Comparison of ENCODE assay signal across 27 mouse cellular contexts in genomic region chr5:136923751-136924478, GRCm38 (mm10). TPM values are rescaled to one million over a fixed set of nuclear protein-coding genes. Genes with fewer than 3 reads are reported as not detected.
DNase-seq lines count a peak whose midpoint lies in the region; ATAC-seq and TF ChIP-seq lines count a peak whose summit lies in the region.
"Had no signal": no experiment of that assay in that cellular context is flagged by ENCODE, and none has a peak within 500 bp of the region (broad histone marks: within the 10 kb centered on the region; RNA-seq: fewer than 3 reads in every experiment).

No protein-coding gene starts in this region.

- ATAC-seq in lung, postnatal 0 days, result peak; percentile 59
- ATAC-seq: Patski had no signal

- no peaks in the 10 kb centered on the region; the same call in 1 of the 2 replicates for H3K4me1 ChIP-seq in kidney, adult 2 months (ENCODE audit: control insufficient read depth, insufficient read depth, low read length)
- H3K4me1 ChIP-seq in lung, postnatal 0 days (ENCODE audit: insufficient read depth, low read depth, low read length), result no peaks in the 10 kb centered on the region

- no peak overlapping the region for H3K9ac ChIP-seq in lung, postnatal 0 days (replicated peaks; ENCODE audit: low read depth)
- H3K9ac ChIP-seq: heart, embryonic 15.5 days; hindbrain, embryonic 15.5 days; limb, embryonic 12.5 days; liver, embryonic 14.5 days; midbrain, embryonic 12.5 days had no signal

- DNase-seq in kidney, adult 2 months, result peak; percentile 17
- no peak for DNase-seq in kidney, adult 18-20 months
- DNase-seq in lung, postnatal 0 days (ENCODE audit: low spot score), result peak; percentile 16
- DNase-seq in lung, postnatal 36 days, result no peak
- DNase-seq in large intestine, adult 2 months (ENCODE audit: low read depth, low spot score), result peak; percentile 66
- peak; percentile 56 for DNase-seq in yolk sac, embryonic 10.5 days (ENCODE audit: low spot score)
- no peak for DNase-seq in spleen, adult 12 weeks (ENCODE audit: low spot score)
- DNase-seq: adrenal gland, adult 2 months; B cell, adult 2 months; cerebellum, adult 11-12 months; cerebellum, postnatal 10 days; gastrocnemius, postnatal 25 days; heart, adult 2 months; heart, postnatal 4 days; kidney, adult 9 months; layer of hippocampus, postnatal 36 days; thymus, adult 18-20 months; thymus, postnatal 4 days had no signal

- no peak for TF ChIP-seq EP300 in lung, postnatal 0 days (IDR thresholded peaks at IDR 0.05)

- no peaks in the 10 kb centered on the region for H3K9me3 ChIP-seq in lung, postnatal 0 days (ENCODE audit: low read length)
- H3K9me3 ChIP-seq: G1E; heart, embryonic 15.5 days; hindbrain, embryonic 15.5 days; limb, embryonic 12.5 days; midbrain, embryonic 12.5 days had no signal

- no peaks in the 10 kb centered on the region for H3K27me3 ChIP-seq in kidney, adult 2 months (replicated peaks; ENCODE audit: control insufficient read depth, insufficient read depth, low read length)
- no peaks in the 10 kb centered on the region for H3K27me3 ChIP-seq in lung, postnatal 0 days (replicated peaks; ENCODE audit: insufficient read depth, low read length)
- H3K27me3 ChIP-seq: heart, embryonic 15.5 days; hindbrain, embryonic 15.5 days; limb, embryonic 12.5 days; midbrain, embryonic 12.5 days; Patski had no signal

- 59% methylated on average over 7 of the region's 7 CpGs for WGBS in kidney, adult 2 months
- WGBS in lung, postnatal 0 days, result 38% methylated on average over 7 of the region's 7 CpGs
- WGBS in large intestine, adult 2 months, result 31% methylated on average over 7 of the region's 7 CpGs

- H3K36me3 ChIP-seq in kidney, adult 2 months (ENCODE audit: control insufficient read depth, insufficient read depth, low read length), result no peaks in the 10 kb centered on the region
- H3K36me3 ChIP-seq in lung, postnatal 0 days (ENCODE audit: insufficient read depth, low read length), result no peaks in the 10 kb centered on the region
- H3K36me3 ChIP-seq: hindbrain, embryonic 15.5 days; midbrain, embryonic 12.5 days had no signal

- no peak overlapping the region for H3K4me2 ChIP-seq in lung, postnatal 0 days (replicated peaks; ENCODE audit: low read depth, low read length)
- H3K4me2 ChIP-seq: heart, embryonic 15.5 days; hindbrain, embryonic 15.5 days; limb, embryonic 12.5 days; midbrain, embryonic 12.5 days had no signal

- H3K4me3 ChIP-seq in kidney, adult 2 months (ENCODE audit: insufficient read depth, low read depth, low read length), result no peak overlapping the region
- no peak overlapping the region for H3K4me3 ChIP-seq in lung, postnatal 0 days (ENCODE audit: low read depth, low read length)
- H3K4me3 ChIP-seq: heart, adult 2 months; heart, embryonic 15.5 days; hindbrain, embryonic 15.5 days; limb, embryonic 12.5 days; midbrain, embryonic 12.5 days had no signal

- H3K27ac ChIP-seq in kidney, adult 2 months (ENCODE audit: insufficient read depth, low read depth, low read length), result no peak overlapping the region
- no peak overlapping the region for H3K27ac ChIP-seq in lung, postnatal 0 days (ENCODE audit: low read length)
- H3K27ac ChIP-seq: heart, adult 2 months; heart, embryonic 15.5 days; hindbrain, embryonic 15.5 days; limb, embryonic 12.5 days; liver, embryonic 14.5 days; midbrain, embryonic 12.5 days had no signal

- no peak for TF ChIP-seq POLR2A in kidney, adult 2 months (IDR thresholded peaks at IDR 0.05; ENCODE audit: low read depth, low read length)

- TF ChIP-seq CTCF in kidney, adult 2 months (conservative IDR thresholded peaks at IDR 0.05; ENCODE audit: insufficient read depth, insufficient read length, low read depth, low read length), result no peak
- TF ChIP-seq CTCF in lung, postnatal 0 days (IDR thresholded peaks at IDR 0.05), result no peak

RNA-seq across cellular contexts. Expression of gene Ift22, which starts 16.0 kb away (rescaled TPM):
- 23.3 and 26.5 TPM in 2 replicates for polyA plus RNA-seq in kidney, adult 2 months (2012; rRNA removed)
- polyA plus RNA-seq in lung, postnatal 0 days (2015; fragmentation: Nextera tagmentation; extraction: Ambion mirVana), result 41.9 and 53.5 TPM in 2 replicates
- polyA plus RNA-seq in large intestine, adult 2 months (2012; rRNA removed), result 25.1 and 26.3 TPM in 2 replicates

RNA-seq across cellular contexts. Expression of gene Fis1, which starts 29.2 kb away (rescaled TPM):
- polyA plus RNA-seq in kidney, adult 2 months (2012; rRNA removed), result 276 and 313 TPM in 2 replicates
- 318 and 358 TPM in 2 replicates for polyA plus RNA-seq in lung, postnatal 0 days (2015; fragmentation: Nextera tagmentation; extraction: Ambion mirVana)
- 229 and 235 TPM in 2 replicates for polyA plus RNA-seq in large intestine, adult 2 months (2012; rRNA removed)

RNA-seq across cellular contexts. Expression of gene Col26a1, which starts 40.9 kb away (rescaled TPM):
- polyA plus RNA-seq in kidney, adult 2 months (2012; rRNA removed), result 5.6 and 8.5 TPM in 2 replicates
- 1.6 and 2.2 TPM in 2 replicates for polyA plus RNA-seq in lung, postnatal 0 days (2015; fragmentation: Nextera tagmentation; extraction: Ambion mirVana)
- 0.15 and 0.16 TPM in 2 replicates for polyA plus RNA-seq in large intestine, adult 2 months (2012; rRNA removed)
- polyA plus RNA-seq: G1E had no signal

RNA-seq across cellular contexts. Expression of gene Cldn15, which starts 42.5 kb away (rescaled TPM):
- 28.2 and 33.1 TPM in 2 replicates for polyA plus RNA-seq in kidney, adult 2 months (2012; rRNA removed)
- 10.5 and 11.9 TPM in 2 replicates for polyA plus RNA-seq in lung, postnatal 0 days (2015; fragmentation: Nextera tagmentation; extraction: Ambion mirVana)
- 434 and 763 TPM in 2 replicates for polyA plus RNA-seq in large intestine, adult 2 months (2012; rRNA removed)
- polyA plus RNA-seq: forebrain, embryonic 11.5 days; neural tube, embryonic 11.5 days had no signal

Comparison
In these comparisons a context has a peak if more than half of its experiments do, and no peak if none do; other contexts are left out.
1. DNase-seq: peak in kidney, adult 2 months (single experiment), lung, postnatal 0 days (single experiment), large intestine, adult 2 months (single experiment) and yolk sac, embryonic 10.5 days (single experiment); none in kidney, adult 18-20 months (single experiment), lung, postnatal 36 days (single experiment) and spleen, adult 12 weeks (single experiment).